ENCODE assay signal across 8 mouse cellular contexts in the genomic region with DNA sequence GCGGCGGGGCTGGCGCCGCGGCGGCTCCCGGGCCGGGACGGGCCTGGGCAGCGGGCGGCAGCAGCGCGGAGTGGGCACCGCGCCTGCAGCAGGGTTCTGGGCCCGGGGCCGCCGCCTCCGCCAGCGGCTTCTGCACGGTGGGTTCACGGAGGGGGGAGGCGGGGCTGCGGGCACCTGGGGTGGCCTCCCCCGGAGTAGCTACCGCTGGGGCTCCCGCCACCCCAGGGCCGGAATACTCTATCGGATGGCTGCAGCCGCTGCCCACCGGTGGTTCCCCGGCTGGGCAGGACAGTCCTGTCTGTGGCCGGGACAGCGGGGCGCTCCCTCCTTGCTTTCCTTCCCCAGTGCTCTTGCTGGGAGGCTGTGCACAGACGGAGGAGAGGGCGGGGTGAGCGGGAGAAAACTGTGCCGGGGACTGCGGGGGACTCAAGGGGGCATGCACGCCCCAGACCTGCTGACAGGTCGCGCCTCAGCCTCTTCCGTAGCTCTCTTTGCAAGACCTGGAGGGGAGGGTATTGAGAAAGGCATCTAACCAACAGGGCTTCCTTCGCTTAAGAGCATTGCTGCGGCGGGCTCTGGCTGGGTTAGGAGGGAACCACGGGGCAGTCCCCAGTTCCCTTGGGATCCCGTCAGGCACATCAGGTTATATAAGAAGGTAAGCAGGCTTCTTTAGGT. TPM values are rescaled to one million over a fixed set of nuclear protein-coding genes. Genes with fewer than 3 reads are reported as not detected.
DNase-seq lines count a peak whose midpoint lies in the region; ATAC-seq and TF ChIP-seq lines count a peak whose summit lies in the region.

No protein-coding gene starts in this region.

- no peaks in the 10 kb centered on the region for H3K27me3 ChIP-seq in kidney, adult 2 months (replicated peaks; ENCODE audit: control insufficient read depth, insufficient read depth, low read length)
- H3K27me3 ChIP-seq in embryonic facial prominence, embryonic 15.5 days: no peaks in the 10 kb centered on the region
- peaks cover 49% of the 10 kb centered on the region for H3K27me3 ChIP-seq in liver, embryonic 11.5 days (replicated peaks; ENCODE audit: control insufficient read depth, insufficient read depth, low read length)

- peak overlapping the region; percentile 7 for H3K27ac ChIP-seq in kidney, adult 2 months (ENCODE audit: insufficient read depth, low read depth, low read length)
- peak overlapping the region; percentile 91 for H3K27ac ChIP-seq in embryonic facial prominence, embryonic 15.5 days (replicated peaks)
- peak overlapping the region; percentile 11; the same call in 1 of the 2 replicates for H3K27ac ChIP-seq in liver, embryonic 11.5 days (ENCODE audit: low read depth, low read length)

- TF ChIP-seq CTCF in kidney, adult 2 months (conservative IDR thresholded peaks at IDR 0.05; ENCODE audit: insufficient read depth, insufficient read length, low read depth, low read length): no peak

- peak overlapping the region; percentile 65 for H3K4me2 ChIP-seq in embryonic facial prominence, embryonic 15.5 days (replicated peaks)
- H3K4me2 ChIP-seq in liver, embryonic 11.5 days: peak overlapping the region; percentile 83

- peaks cover 10% of the 10 kb centered on the region; the same call in 1 of the 2 replicates for H3K4me1 ChIP-seq in kidney, adult 2 months (ENCODE audit: control insufficient read depth, insufficient read depth, low read length)
- H3K4me1 ChIP-seq in embryonic facial prominence, embryonic 15.5 days: peaks cover 55% of the 10 kb centered on the region
- H3K4me1 ChIP-seq in liver, embryonic 11.5 days (replicated peaks; ENCODE audit: control insufficient read depth, insufficient read depth, low read length): peaks cover 6% of the 10 kb centered on the region

- peak overlapping the region; percentile 63 for H3K4me3 ChIP-seq in kidney, adult 2 months (ENCODE audit: insufficient read depth, low read depth, low read length)
- H3K4me3 ChIP-seq in embryonic facial prominence, embryonic 15.5 days (replicated peaks): peak overlapping the region; percentile 81
- peak overlapping the region; percentile 69 for H3K4me3 ChIP-seq in liver, embryonic 11.5 days (ENCODE audit: low read depth, low read length)

- WGBS in kidney, adult 2 months: 3% methylated on average over 48 of the region's 49 CpGs
- under 1% methylated on average over 40 of the region's 49 CpGs for WGBS in embryonic facial prominence, embryonic 15.5 days
- under 1% methylated on average over 47 of the region's 49 CpGs for WGBS in liver, embryonic 11.5 days

- TF ChIP-seq POLR2A in kidney, adult 2 months (IDR thresholded peaks at IDR 0.05; ENCODE audit: low read depth, low read length): no peak

- H3K9ac ChIP-seq in embryonic facial prominence, embryonic 15.5 days: peak overlapping the region; percentile 75
- H3K9ac ChIP-seq in liver, embryonic 11.5 days (ENCODE audit: low read depth, low read length): peak overlapping the region; percentile 58

- ATAC-seq in embryonic facial prominence, embryonic 15.5 days (ENCODE audit: insufficient number of reproducible peaks, low FRiP score, low TSS enrichment, low read depth): peak; percentile 54
- no peak for ATAC-seq in liver, embryonic 11.5 days (replicated peaks; ENCODE audit: low FRiP score)

- DNase-seq in kidney, adult 2 months: peak; percentile 37
- DNase-seq in kidney, adult 11 months: no peak
- DNase-seq in adrenal gland, postnatal 25 days: peak; percentile 49
- DNase-seq in heart, postnatal 4 days: peak; percentile 47
- peak; percentile 59 for DNase-seq in liver, embryonic 11.5 days (ENCODE audit: low spot score)
- peak; percentile 19 to 31 for DNase-seq in natural killer cell, adult 2 months (ENCODE audit: low spot score in 2 of 2)
- peak; percentile 41 to 59 for DNase-seq in thymus, adult 18-20 months

- no peaks in the 10 kb centered on the region for H3K36me3 ChIP-seq in kidney, adult 2 months (ENCODE audit: control insufficient read depth, insufficient read depth, low read length)
- H3K36me3 ChIP-seq in embryonic facial prominence, embryonic 15.5 days: no peaks in the 10 kb centered on the region
- no peaks in the 10 kb centered on the region for H3K36me3 ChIP-seq in liver, embryonic 11.5 days (ENCODE audit: control insufficient read depth, insufficient read depth, low read length)

- no peaks in the 10 kb centered on the region for H3K9me3 ChIP-seq in embryonic facial prominence, embryonic 15.5 days (replicated peaks)
- no peaks in the 10 kb centered on the region for H3K9me3 ChIP-seq in liver, embryonic 11.5 days (ENCODE audit: control insufficient read depth, low read length)

RNA-seq across cellular contexts. Expression of gene Jdp2, which starts 0.8 kb away (rescaled TPM):
- polyA plus RNA-seq in kidney, adult 2 months (2012; rRNA removed): 6.2 and 7.7 TPM in 2 replicates
- total RNA-seq in adrenal gland, postnatal 25 days (2021): 15.1 and 16.4 TPM in 2 replicates
- 0.72 and 1.1 TPM in 2 replicates for polyA plus RNA-seq in embryonic facial prominence, embryonic 15.5 days (2015; fragmentation: Nextera tagmentation; extraction: Ambion mirVana)
- total RNA-seq in heart, postnatal 4 days (2021): 10 to 100 TPM in 1 of 2 experiments, 1 to 10 TPM in 1; 9.1 to 12.2 TPM
- 0.21 and 0.59 TPM in 2 replicates for polyA plus RNA-seq in liver, embryonic 11.5 days (2014; fragmentation: Nextera tagmentation; extraction: Ambion mirVana)

Comparison
In these comparisons a context has a peak if more than half of its experiments do, and no peak if none do; other contexts are left out.
1. H3K27ac ChIP-seq: peak in every context shown above with its lines; median percentile 91 in embryonic facial prominence, embryonic 15.5 days; 11 in liver, embryonic 11.5 days; 7 in kidney, adult 2 months.